Mouse (Mus musculus) liver, adult (tissue): ENCODE results near the gene Trp53i13.

Experiments used
- GATA4 ChIP-seq: IDR thresholded peaks from 2 replicates; pipeline ENCODE4 v1.6.1; 2014; ENCODE audit warnings: mild to moderate bottlenecking, low read length; ENCODE audit not compliant: insufficient replicate concordance

Trp53i13 gene

DNA sequence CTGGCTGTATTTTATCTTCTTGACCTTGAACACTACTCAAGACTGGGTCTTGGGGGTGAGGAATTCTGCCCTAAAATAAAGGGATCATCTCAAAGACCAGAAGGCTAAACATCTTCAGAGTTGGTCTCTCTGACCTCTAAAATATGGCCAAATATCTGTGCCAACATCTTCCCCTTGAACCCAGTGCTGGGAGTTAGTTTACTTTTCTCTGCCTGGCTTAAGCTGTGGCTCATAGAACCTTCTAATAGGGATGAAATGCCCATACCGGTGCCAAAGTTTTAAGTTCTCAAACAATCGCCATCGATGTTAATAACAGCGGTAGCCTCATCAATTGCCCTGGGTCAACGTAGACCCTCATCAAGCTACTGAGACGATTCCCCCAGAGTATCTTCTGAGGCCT lies 53.9 kb downstream of the Trp53i13 start:
- no peak for TF ChIP-seq GATA4
